Mouse (Mus musculus) CD4-positive, CD25-positive, alpha-beta regulatory T cell, adult 4 months (primary cell): ENCODE data around the gene Ube2r2. TPM values are rescaled to one million over a fixed set of nuclear protein-coding genes. Genes with fewer than 3 reads are reported as not detected.

Experiments
- ATAC-seq: one replicate; pipeline ENCODE4 v1.8.0; 2017
- polyA plus RNA-seq, 2 experiments: library from polyadenylated mRNA; unstranded; fragments of 100-300 nt; shearing (Covaris generic); gene quantifications; one replicate each; pipeline ENCODE4 v1.2.1; 2017

Ube2r2 gene
- polyA plus RNA-seq, 2 experiments from 2014 or later, result 29.8 to 33.1 TPM

DNA sequence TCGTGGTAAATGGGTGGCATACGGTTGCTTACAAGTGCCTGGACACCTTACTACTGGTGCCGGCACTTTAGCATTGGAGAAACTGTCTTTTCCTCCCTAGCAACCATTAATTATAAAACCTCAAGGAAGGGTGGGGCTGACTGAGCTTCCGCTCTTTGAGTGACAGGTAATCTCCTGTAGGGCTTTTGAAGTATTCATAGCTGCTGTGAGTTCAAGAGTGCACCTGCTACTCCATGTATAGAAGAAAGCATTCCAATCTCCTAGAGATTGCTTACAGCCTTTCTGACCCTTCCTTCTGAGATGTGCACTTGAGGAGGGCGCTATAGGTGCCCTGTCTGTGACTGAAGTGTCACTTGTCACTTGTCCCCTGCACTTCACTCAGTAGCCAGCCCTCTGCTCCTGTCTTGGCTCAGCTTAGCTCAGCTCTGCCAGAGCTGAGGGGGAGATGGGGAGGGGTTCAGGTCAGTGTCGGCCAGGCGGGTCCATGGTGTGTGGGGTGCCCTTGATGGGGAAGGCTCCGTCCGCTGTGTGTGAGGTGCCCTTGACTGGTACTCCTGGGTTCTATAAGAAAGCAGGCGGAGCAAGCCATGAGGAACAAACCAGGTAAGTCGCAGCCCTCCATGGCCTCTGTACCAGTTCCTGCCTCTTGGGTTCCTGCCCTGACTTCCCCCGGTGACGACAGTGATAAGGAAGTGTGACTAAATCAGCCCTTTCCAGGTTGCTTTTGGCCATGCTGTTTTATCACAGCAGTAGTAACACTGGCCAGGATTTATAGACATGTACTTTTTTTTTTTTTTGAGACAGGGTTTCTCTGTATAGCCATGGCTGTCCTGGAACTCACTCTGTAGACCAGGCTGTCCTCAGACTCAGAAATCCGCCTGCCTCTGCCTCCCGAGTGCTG lies 44.5 kb downstream of the Ube2r2 start:
- peak; percentile 74 for ATAC-seq

DNA sequence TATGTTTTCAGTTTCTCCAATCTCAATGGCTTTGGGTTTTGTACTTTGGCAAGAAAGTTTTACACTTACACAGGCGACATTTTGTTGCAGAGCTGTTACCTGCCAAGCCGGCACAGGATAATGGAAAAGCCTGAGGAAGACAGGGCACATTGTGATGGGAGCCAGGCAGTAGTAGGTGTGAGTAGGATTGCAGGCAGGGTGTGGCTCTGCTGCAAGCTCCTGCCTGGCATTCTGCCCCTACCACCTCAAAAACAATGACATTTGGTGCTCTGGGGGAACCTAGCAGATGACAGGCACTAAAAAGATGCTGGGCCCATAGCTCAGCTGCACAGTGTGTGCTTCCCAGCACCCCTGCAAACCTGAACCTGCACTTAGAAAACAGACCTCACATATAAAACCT lies 54.3 kb downstream of the Ube2r2 start:
- no peak for ATAC-seq

DNA sequence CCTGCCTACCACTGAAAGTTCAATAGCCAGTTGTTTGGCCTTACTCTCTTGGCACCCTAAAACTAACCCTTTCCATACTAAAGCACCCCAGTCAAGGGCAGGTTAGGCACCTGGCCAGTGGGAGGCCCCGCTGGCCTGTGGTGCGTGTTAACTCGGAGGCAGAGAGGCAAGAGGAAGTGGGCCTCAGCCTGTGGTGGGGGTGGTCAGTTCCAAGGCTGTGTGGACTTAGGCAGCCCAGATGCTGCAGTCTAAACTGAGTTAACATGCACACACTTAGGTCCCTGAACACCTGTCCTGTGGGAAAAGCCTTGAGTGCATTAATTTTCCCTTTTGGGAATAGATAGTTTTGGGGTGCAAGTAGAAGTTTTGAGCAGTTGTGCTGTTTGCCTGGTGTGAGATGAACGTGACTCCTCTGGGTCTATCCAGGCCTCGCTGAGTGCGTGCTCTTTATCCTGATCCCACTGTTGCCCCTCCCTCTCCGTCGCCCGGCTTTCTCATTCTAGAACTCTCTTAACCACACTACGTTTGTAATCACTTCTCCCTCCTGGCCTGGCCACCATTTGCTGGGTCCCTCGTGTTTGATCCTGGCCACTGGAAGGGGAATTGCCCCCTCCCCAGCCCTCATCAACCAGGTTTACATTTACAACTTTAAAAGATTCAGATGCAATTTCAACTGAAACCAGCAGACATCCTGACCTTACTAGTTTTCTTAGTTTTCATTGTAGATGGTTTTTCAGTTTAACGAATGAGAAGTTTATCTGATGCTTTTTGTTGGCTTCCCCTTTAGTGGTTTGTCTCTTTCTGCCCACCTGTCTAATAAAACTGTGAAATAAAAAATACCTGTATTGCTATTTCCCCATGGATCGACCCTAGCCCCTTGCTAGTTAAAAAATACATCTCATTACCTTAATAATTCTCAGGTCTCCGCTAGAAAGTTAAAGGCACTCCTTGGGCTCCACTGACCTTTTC lies 57.3 kb downstream of the Ube2r2 start:
- ATAC-seq, result no peak

DNA sequence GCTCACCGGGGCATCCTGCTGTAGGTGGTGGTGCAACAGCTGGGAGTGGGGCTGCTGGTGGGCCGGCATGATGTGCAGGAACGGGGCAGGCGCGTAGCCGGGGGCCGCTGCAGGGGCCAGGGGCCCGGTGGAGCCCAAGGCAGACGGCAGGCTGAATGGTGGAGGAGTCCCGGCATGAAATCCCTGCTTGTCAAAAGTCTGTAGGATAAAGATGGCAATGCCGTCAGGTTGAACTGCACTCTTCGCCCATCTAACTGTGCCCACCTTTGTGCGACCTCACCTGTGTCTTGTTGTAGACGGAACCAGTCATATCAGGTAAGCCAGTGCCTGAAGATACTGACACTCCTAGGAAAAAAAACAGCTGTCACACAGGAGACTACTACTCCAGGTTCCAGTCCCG lies 59.8 kb downstream of the Ube2r2 start:
- no peak for ATAC-seq

DNA sequence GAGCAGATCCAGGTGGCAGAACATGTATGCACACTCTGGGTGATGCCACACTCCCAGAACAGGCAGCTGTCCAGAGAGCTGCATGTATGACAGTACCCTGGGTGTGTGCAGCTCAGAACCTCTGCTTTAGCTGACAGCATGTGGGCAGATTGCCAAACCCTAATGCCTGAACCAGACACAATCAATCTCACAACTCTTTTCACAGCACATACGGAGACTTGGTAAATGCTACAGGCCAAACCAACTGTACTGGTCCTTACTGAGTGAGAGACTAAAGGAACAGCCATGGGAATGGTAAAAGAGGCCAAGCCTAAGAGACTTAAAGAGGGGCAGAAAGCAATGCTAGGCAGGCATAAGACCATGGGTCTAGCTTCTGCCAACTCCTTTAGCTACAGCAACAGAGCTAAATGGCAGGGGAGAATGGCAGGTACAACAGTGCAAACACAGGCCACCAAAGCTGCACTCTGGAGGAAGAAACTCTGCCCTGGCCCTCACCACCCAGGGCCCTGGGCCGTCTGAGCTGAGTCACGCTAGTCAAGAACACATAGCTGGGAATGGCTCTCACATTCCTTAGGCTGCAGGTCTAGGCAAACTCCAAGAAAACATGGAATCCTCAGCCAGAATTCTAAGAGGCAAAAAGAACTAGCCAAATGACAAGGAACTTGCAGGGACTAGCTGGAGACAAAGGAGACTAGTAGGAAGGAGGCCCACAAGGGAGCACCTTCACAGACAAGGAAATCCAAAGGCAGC lies 61.5 kb downstream of the Ube2r2 start:
- no peak for ATAC-seq

DNA sequence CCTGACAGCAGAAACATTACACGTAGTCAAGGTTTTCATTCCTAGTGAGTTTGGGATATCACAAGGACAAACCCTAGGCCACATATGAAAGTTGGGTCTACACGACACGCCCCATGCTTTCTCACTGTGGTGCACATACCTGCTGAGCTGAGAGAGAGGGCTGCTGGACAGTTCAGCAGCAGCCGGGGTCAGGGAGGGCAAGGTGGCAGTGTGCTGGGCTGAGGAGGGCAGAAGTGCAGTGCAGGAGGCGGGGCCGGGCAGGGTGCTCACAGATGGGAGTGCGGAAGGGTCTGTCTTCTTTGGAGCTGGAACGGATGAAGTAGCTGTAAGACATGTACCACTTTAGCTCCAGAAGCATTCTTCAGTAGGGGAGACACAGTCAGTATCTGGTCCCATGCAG lies 66.6 kb downstream of the Ube2r2 start:
- ATAC-seq, result no peak

DNA sequence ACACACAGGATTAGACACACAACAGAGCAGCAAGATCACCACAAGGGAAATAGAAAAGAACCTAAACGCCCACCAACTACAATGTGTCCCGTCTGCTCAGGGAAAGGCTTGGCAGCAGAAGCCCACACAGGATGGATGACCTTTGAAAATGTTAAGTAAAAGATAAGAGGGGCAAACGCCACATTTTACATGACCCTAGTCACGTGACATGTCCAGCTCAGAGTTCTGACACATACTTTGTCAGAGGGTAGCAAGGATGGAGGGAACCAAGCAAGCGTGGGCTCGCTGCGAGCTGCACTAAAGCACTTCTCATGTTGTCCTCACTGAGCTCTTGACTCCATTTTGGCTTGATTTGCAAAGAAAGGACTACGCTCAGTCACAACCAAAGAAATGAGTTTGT lies 70.2 kb downstream of the Ube2r2 start:
- no peak for ATAC-seq

DNA sequence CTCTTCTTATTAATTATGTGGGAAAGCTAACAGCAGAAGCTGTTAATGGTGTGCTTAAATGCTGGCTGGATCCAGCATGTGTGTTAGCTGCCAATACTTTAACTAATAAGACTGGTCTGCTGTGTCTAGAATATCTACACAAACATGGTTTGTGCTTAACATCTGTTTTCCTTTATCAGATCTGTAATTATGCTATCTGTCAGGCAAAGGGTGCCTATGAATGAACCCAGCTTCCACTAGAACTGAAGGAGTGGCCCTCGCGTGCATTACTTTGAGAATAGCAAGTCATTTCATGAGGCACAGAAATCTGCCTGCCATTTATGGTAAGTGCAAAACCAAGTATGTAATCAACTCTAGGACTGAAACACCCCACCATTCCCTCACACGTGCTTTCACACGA lies 72.5 kb downstream of the Ube2r2 start:
- no peak for ATAC-seq

DNA sequence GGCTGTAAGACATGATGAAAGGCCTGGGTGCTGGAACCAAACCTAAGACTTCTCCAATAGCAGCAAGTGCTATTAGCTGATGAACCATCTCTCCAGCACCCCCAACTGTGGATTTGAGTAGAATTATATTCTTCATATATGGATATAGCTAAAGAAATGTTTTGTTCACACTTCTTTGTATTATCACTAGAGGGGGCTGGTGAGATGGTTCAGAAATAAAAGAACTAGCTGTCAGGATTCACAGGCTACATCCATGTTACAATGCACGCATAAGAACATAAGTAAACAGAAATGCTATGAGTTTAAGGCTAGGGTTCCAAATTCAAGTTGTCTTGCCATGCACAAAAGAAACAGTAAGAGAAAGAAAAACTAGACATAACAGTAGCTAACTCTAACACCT lies 89.9 kb downstream of the Ube2r2 start:
- ATAC-seq, result peak; percentile 41

DNA sequence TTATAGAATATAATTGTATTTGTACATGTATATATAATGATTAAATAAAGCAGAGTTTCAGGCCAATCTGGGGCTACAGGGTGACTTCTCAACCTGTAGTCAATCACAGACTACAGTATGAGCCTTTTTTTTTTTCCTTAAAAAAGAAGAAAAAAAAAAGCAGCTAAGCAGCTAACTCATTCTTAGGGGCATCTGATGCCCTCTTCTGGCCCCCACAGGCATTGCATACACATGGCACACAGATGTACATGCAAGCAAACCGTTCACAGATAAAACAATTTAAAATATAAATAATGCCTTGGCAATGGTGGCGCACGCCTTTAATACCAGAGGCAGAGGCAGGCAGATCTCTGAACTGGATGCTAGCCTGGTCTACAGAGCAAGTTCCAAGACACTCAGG lies 90.8 kb downstream of the Ube2r2 start:
- peak; percentile 62 for ATAC-seq

DNA sequence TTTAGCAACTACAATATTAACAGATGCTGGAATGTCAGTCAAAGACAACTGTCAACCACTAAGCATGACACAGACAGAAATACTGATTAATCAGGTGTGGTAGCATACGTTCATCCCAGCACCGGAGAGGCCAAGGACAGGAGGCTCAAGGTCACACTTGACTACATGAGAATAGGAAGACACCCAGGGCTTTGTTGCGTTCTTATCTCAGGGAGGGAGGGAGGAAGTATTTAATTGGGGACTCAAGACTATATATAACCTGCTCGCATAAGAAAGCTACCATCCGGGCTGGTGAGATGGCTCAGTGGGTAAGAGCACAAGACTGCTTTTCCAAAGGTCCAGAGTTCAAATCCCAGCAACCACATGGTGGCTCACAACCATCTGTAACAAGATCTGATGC lies 100.1 kb downstream of the Ube2r2 start:
- ATAC-seq, result no peak

DNA sequence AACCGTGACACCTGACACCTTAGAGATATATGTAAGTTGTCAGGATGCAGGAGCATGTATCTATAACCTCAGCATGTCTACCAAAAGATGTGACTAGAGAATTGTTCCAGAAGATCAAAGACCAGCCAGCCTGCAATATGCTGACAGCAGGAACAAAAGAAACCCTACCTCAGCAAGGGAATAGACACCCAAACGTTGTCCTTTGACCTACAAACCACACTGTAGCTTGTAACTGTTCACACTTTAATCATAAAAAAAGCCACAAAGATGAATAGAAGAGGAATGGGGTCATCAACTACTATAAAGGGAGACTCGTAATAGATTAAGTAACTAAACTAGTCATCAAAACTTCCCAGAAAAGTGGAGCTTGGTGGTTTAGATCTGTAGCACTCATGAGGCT lies 105.4 kb downstream of the Ube2r2 start:
- peak; percentile 29 for ATAC-seq

Other genes with a start within 250 kb of the Ube2r2 start
- not detected for gene Spink4, start 215.7 kb upstream of the Ube2r2 start, polyA plus RNA-seq
- gene Bag1, start 187.4 kb upstream of the Ube2r2 start, polyA plus RNA-seq, result 10 to 100 TPM; 10.0 to 15.8 TPM
- gene Chmp5, start 187.3 kb upstream of the Ube2r2 start, polyA plus RNA-seq, result 100 to 1,000 TPM; 106 to 129 TPM
- gene Nfx1, start 164.8 kb upstream of the Ube2r2 start, polyA plus RNA-seq, result 100 to 1,000 TPM; 123 to 176 TPM
- gene Aqp7, start 87.6 kb upstream of the Ube2r2 start, polyA plus RNA-seq, result not detected
- 10 to 100 TPM in 1 of 2 experiments, 1 to 10 TPM in 1; 8.3 to 13.9 TPM for gene Aqp3, start 37.6 kb upstream of the Ube2r2 start, polyA plus RNA-seq
- 10 to 100 TPM; 14.6 to 29.2 TPM for gene Nol6, start 11.3 kb upstream of the Ube2r2 start, polyA plus RNA-seq
- 10 to 100 TPM; 16.0 to 19.6 TPM for gene Ubap2, start 139.4 kb downstream of the Ube2r2 start, polyA plus RNA-seq
- gene Dcaf12, start 179.1 kb downstream of the Ube2r2 start, polyA plus RNA-seq, result 10 to 100 TPM; 27.5 to 30.8 TPM
- gene Ubap1, start 213.3 kb downstream of the Ube2r2 start, polyA plus RNA-seq, result 10 to 100 TPM; 36.3 to 40.4 TPM